Mouse (Mus musculus): ENCODE measurements around the gene Actn1. TPM values are rescaled to one million over a fixed set of nuclear protein-coding genes. Genes with fewer than 3 reads are reported as not detected.

The Actn1 gene
- polyA plus RNA-seq, 1 experiment from 2014 or later: 32.5 TPM

GRCm38 (mm10) chr12:80208126-80208820, 51.9 kb downstream of the Actn1 start:
- ATAC-seq (replicated peaks; ENCODE audit: low FRiP score, low read depth) (no peak), DNase-seq (ENCODE audit: low spot score) (peak; percentile 69)
- H3K27me3 ChIP-seq (ENCODE audit: insufficient read depth, low read length): no peaks in the 10 kb centered on the region
- H3K4me3 ChIP-seq (replicated peaks; ENCODE audit: low read depth, low read length): no peak overlapping the region
- peaks cover 20% of the 10 kb centered on the region for H3K36me3 ChIP-seq (ENCODE audit: insufficient read depth, low read length)
- H3K27ac ChIP-seq: peak overlapping the region; percentile 57; the same call in 1 of the 2 replicates
- H3K9me3 ChIP-seq (replicated peaks; ENCODE audit: low read length): no peaks in the 10 kb centered on the region
- 49% methylated on average over 19 of the region's 19 CpGs for WGBS
- no peak overlapping the region for H3K4me2 ChIP-seq (ENCODE audit: low read length)
- 0 out of 2 replicates have a peak, but pooled peaks have one; percentile 26 for TF ChIP-seq CTCF (IDR thresholded peaks at IDR 0.05; ENCODE audit: low read depth)
- H3K9ac ChIP-seq (ENCODE audit: low read depth, low read length): no peak overlapping the region
- H3K4me1 ChIP-seq (replicated peaks; ENCODE audit: insufficient read depth, low read length): peaks cover 29% of the 10 kb centered on the region

- Histone ChIP-seq H3K9me3 (replicated peaks; ENCODE audit: low read length) (no peaks in the 10 kb centered on the region), H3K36me3 (ENCODE audit: insufficient read depth, low read length) (peaks cover 23% of the 10 kb centered on the region), H3K9ac (ENCODE audit: low read depth, low read length) (no peak overlapping the region), H3K4me1 (replicated peaks; ENCODE audit: insufficient read depth, low read length) (no peaks in the 10 kb centered on the region), H3K4me3 (replicated peaks; ENCODE audit: low read depth, low read length) (no peak overlapping the region), H3K27me3 (ENCODE audit: insufficient read depth, low read length) (no peaks in the 10 kb centered on the region), H3K27ac (no peak overlapping the region), H3K4me2 (ENCODE audit: low read length) (no peak overlapping the region)
- TF ChIP-seq CTCF (IDR thresholded peaks at IDR 0.05; ENCODE audit: low read depth): no peak
- DNase-seq (ENCODE audit: low spot score): no peak
- 79% methylated on average over 4 of the region's 4 CpGs for WGBS
- ATAC-seq (replicated peaks; ENCODE audit: low FRiP score, low read depth): no peak
Measured at GRCm38 (mm10) chr12:80203284-80203683, 56.9 kb downstream of the Actn1 start.

GRCm38 (mm10) chr12:80199738-80200137, 60.4 kb downstream of the Actn1 start:
- WGBS: 63% methylated on average over 2 of the region's 2 CpGs

GRCm38 (mm10) chr12:80198487-80198886, 61.7 kb downstream of the Actn1 start:
- 0 out of 2 replicates have a peak, but pooled peaks have one; percentile 42 for ATAC-seq (replicated peaks; ENCODE audit: low FRiP score, low read depth)
- Histone ChIP-seq H3K27me3 (ENCODE audit: insufficient read depth, low read length) (no peaks in the 10 kb centered on the region), H3K4me1 (replicated peaks; ENCODE audit: insufficient read depth, low read length) (no peaks in the 10 kb centered on the region), H3K27ac (no peak overlapping the region), H3K9me3 (replicated peaks; ENCODE audit: low read length) (no peaks in the 10 kb centered on the region), H3K36me3 (ENCODE audit: insufficient read depth, low read length) (peaks cover 26% of the 10 kb centered on the region; the same call in 1 of the 2 replicates), H3K4me2 (ENCODE audit: low read length) (no peak overlapping the region), H3K4me3 (replicated peaks; ENCODE audit: low read depth, low read length) (no peak overlapping the region), H3K9ac (ENCODE audit: low read depth, low read length) (no peak overlapping the region)
- TF ChIP-seq CTCF (IDR thresholded peaks at IDR 0.05; ENCODE audit: low read depth): peak; percentile 88
- peak; percentile 87 for DNase-seq (ENCODE audit: low spot score)
- 22% methylated on average over 3 of the region's 3 CpGs for WGBS

More at GRCm38 (mm10) chr12:80199738-80200137, 60.4 kb downstream of the Actn1 start:
- H3K27me3 ChIP-seq (ENCODE audit: insufficient read depth, low read length): no peaks in the 10 kb centered on the region
- TF ChIP-seq CTCF (IDR thresholded peaks at IDR 0.05; ENCODE audit: low read depth): peak; percentile 42; the same call in 1 of the 2 replicates
- DNase-seq (ENCODE audit: low spot score): no peak
- no peak overlapping the region for H3K27ac ChIP-seq
- no peak overlapping the region for H3K9ac ChIP-seq (ENCODE audit: low read depth, low read length)
- H3K4me1 ChIP-seq (replicated peaks; ENCODE audit: insufficient read depth, low read length): no peaks in the 10 kb centered on the region
- H3K36me3 ChIP-seq (ENCODE audit: insufficient read depth, low read length): peaks cover 33% of the 10 kb centered on the region
- H3K4me2 ChIP-seq (ENCODE audit: low read length): no peak overlapping the region
- H3K4me3 ChIP-seq (replicated peaks; ENCODE audit: low read depth, low read length): no peak overlapping the region
- H3K9me3 ChIP-seq (replicated peaks; ENCODE audit: low read length): no peaks in the 10 kb centered on the region
- ATAC-seq (replicated peaks; ENCODE audit: low FRiP score, low read depth): no peak

GRCm38 (mm10) chr12:80197343-80197742, 62.8 kb downstream of the Actn1 start:
- H3K9ac ChIP-seq (ENCODE audit: low read depth, low read length): no peak overlapping the region
- no peak overlapping the region for H3K4me3 ChIP-seq (replicated peaks; ENCODE audit: low read depth, low read length)
- H3K4me2 ChIP-seq (ENCODE audit: low read length): no peak overlapping the region
- no peaks in the 10 kb centered on the region for H3K27me3 ChIP-seq (ENCODE audit: insufficient read depth, low read length)
- 79% methylated on average over 10 of the region's 10 CpGs for WGBS
- H3K9me3 ChIP-seq (replicated peaks; ENCODE audit: low read length): no peaks in the 10 kb centered on the region
- H3K36me3 ChIP-seq (ENCODE audit: insufficient read depth, low read length): peaks cover 32% of the 10 kb centered on the region; the same call in 1 of the 2 replicates
- peak; percentile 77 for DNase-seq (ENCODE audit: low spot score)
- ATAC-seq (replicated peaks; ENCODE audit: low FRiP score, low read depth): no peak
- H3K4me1 ChIP-seq (replicated peaks; ENCODE audit: insufficient read depth, low read length): no peaks in the 10 kb centered on the region
- H3K27ac ChIP-seq: no peak overlapping the region
- peak; percentile 84 for TF ChIP-seq CTCF (IDR thresholded peaks at IDR 0.05; ENCODE audit: low read depth)

- Histone ChIP-seq H3K27me3 (ENCODE audit: insufficient read depth, low read length) (no peaks in the 10 kb centered on the region), H3K27ac (no peak overlapping the region), H3K9ac (ENCODE audit: low read depth, low read length) (no peak overlapping the region), H3K4me3 (replicated peaks; ENCODE audit: low read depth, low read length) (no peak overlapping the region), H3K4me2 (ENCODE audit: low read length) (no peak overlapping the region), H3K36me3 (ENCODE audit: insufficient read depth, low read length) (peaks cover 75% of the 10 kb centered on the region), H3K9me3 (replicated peaks; ENCODE audit: low read length) (no peaks in the 10 kb centered on the region), H3K4me1 (replicated peaks; ENCODE audit: insufficient read depth, low read length) (no peaks in the 10 kb centered on the region)
- WGBS: 66% methylated on average over 5 of the region's 5 CpGs
- DNase-seq (ENCODE audit: low spot score): no peak
- TF ChIP-seq CTCF (IDR thresholded peaks at IDR 0.05; ENCODE audit: low read depth): no peak
- no peak for ATAC-seq (replicated peaks; ENCODE audit: low FRiP score, low read depth)
Measured at GRCm38 (mm10) chr12:80191806-80192205, 68.4 kb downstream of the Actn1 start.
